Mouse (Mus musculus): Measurements from ENCODE around the gene Sun3. TPM values are rescaled to one million over a fixed set of nuclear protein-coding genes. Genes with fewer than 3 reads are reported as not detected.

The Sun3 gene
- total and polyA plus RNA-seq, 3 experiments: not detected

GRCm38 (mm10) chr11:9018491-9019267, 30.1 kb downstream of the Sun3 start:
- Histone ChIP-seq H3K27ac (ENCODE audit: control insufficient read depth, low read depth, low read length) (no peak overlapping the region), H3K4me1 (ENCODE audit: control insufficient read depth in 1 of 2, insufficient read depth in 2 of 2, low read length in 2 of 2) (no peaks in the 10 kb centered on the region; a peak in 1 of 4 replicates), H3K79me2 (ENCODE audit: control insufficient read depth, insufficient read depth, low read length, poor library complexity) (no peaks in the 10 kb centered on the region), H3K9me3 (replicated peaks; ENCODE audit: insufficient read depth, low read length) (no peaks in the 10 kb centered on the region), H3K4me3 (ENCODE audit: control insufficient read depth in 1 of 2, insufficient read depth in 1 of 2, low read depth in 2 of 2, low read length in 2 of 2) (no peak overlapping the region), H3K36me3 (ENCODE audit: control insufficient read depth in 1 of 2, insufficient read depth in 2 of 2, low read length in 2 of 2) (no peaks in the 10 kb centered on the region; a peak in 1 of 4 replicates), H3K9ac (ENCODE audit: control insufficient read depth, low read depth, low read length, poor library complexity, severe bottlenecking) (no peak overlapping the region), H3K27me3 (ENCODE audit: control insufficient read depth in 1 of 2, insufficient read depth in 2 of 2, low read length in 2 of 2) (peaks cover 0 to 5% of the 10 kb centered on the region in 2 experiments; a peak in 3 of 4 replicates)
- TF ChIP-seq SMC3 (IDR thresholded peaks at IDR 0.05; ENCODE audit: low read depth, low read length) (no peak), MAX (IDR thresholded peaks at IDR 0.05; ENCODE audit: low read length) (no peak), RCOR1 (IDR thresholded peaks at IDR 0.05; ENCODE audit: low read depth, low read length) (no peak), ZC3H11A (IDR thresholded peaks at IDR 0.05; ENCODE audit: low read depth, low read length) (no peak), ZKSCAN1 (IDR thresholded peaks at IDR 0.05; ENCODE audit: low read depth, low read length) (no peak), POLR2A (IDR thresholded peaks at IDR 0.05; ENCODE audit: control insufficient read depth in 1 of 2, insufficient read depth in 1 of 2, low read depth in 1 of 2, low read length in 2 of 2, poor library complexity in 1 of 2) (no peak), KAT2A (conservative IDR thresholded peaks at IDR 0.05; ENCODE audit: low read depth, low read length) (no peak), TBP (IDR thresholded peaks at IDR 0.05; ENCODE audit: low read depth, low read length) (no peak), CTCF (IDR thresholded peaks at IDR 0.05 in 2 of 3, conservative IDR thresholded peaks at IDR 0.05 in 1 of 3; ENCODE audit: control insufficient read depth in 1 of 3, insufficient read depth in 1 of 3, low read depth in 2 of 3, low read length in 3 of 3, poor library complexity in 1 of 3, severe bottlenecking in 1 of 3) (no peak), MYC (IDR thresholded peaks at IDR 0.05; ENCODE audit: low read depth, low read length) (no peak), ELF1 (IDR thresholded peaks at IDR 0.05; ENCODE audit: low read depth, low read length) (no peak), TCF12 (IDR thresholded peaks at IDR 0.05; ENCODE audit: low read depth, low read length) (no peak), GATA1 (IDR thresholded peaks at IDR 0.05; ENCODE audit: low read depth, low read length) (no peak), EP300 (IDR thresholded peaks at IDR 0.05; ENCODE audit: low read depth in 1 of 2, low read length in 2 of 2) (no peak)
- DNase-seq (ENCODE audit: low read depth, low spot score): no peak

GRCm38 (mm10) chr11:9014740-9015139, 34.1 kb downstream of the Sun3 start:
- no peaks in the 10 kb centered on the region for H3K9me3 ChIP-seq (replicated peaks; ENCODE audit: insufficient read depth, low read length)
- H3K4me1 ChIP-seq (ENCODE audit: control insufficient read depth in 1 of 2, insufficient read depth in 2 of 2, low read length in 2 of 2): peaks cover 0 to 7% of the 10 kb centered on the region in 2 experiments; a peak in 2 of 4 replicates
- H3K27me3 ChIP-seq (ENCODE audit: control insufficient read depth in 1 of 2, insufficient read depth in 2 of 2, low read length in 2 of 2): no peaks in the 10 kb centered on the region; a peak in 2 of 4 replicates
- peaks cover 11% of the 10 kb centered on the region for H3K79me2 ChIP-seq (ENCODE audit: control insufficient read depth, insufficient read depth, low read length, poor library complexity)
- no peak overlapping the region for H3K9ac ChIP-seq (ENCODE audit: control insufficient read depth, low read depth, low read length, poor library complexity, severe bottlenecking)
- peaks cover 0 to 6% of the 10 kb centered on the region in 2 experiments; a peak in 2 of 4 replicates for H3K36me3 ChIP-seq (ENCODE audit: control insufficient read depth in 1 of 2, insufficient read depth in 2 of 2, low read length in 2 of 2)
- TF ChIP-seq ZKSCAN1 (IDR thresholded peaks at IDR 0.05; ENCODE audit: low read depth, low read length) (no peak), CTCF (IDR thresholded peaks at IDR 0.05 in 2 of 3, conservative IDR thresholded peaks at IDR 0.05 in 1 of 3; ENCODE audit: control insufficient read depth in 1 of 3, insufficient read depth in 1 of 3, low read depth in 2 of 3, low read length in 3 of 3, poor library complexity in 1 of 3, severe bottlenecking in 1 of 3) (no peak), NRF1 (IDR thresholded peaks at IDR 0.05; ENCODE audit: insufficient read depth, low read depth, low read length, poor library complexity, severe bottlenecking) (no peak)
- H3K27ac ChIP-seq (ENCODE audit: control insufficient read depth, low read depth, low read length): no peak overlapping the region
- DNase-seq (ENCODE audit: low read depth, low spot score): no peak
- H3K4me3 ChIP-seq (ENCODE audit: control insufficient read depth in 1 of 2, insufficient read depth in 1 of 2, low read depth in 2 of 2, low read length in 2 of 2): no peak overlapping the region

Data from MEL (cell line).